Mouse (Mus musculus): Measurements from ENCODE around the gene Speer3. TPM values are rescaled to one million over a fixed set of nuclear protein-coding genes. Genes with fewer than 3 reads are reported as not detected.
"Not testable (repeated sequence)": the region's sequence is repeated elsewhere in the genome, so short reads cannot be mapped to it uniquely, and the experiment has no call there.

Speer3 gene
- polyA plus RNA-seq (2015; fragmentation: Nextera tagmentation; extraction: Ambion mirVana) = not detected in 2 replicates

DNA sequence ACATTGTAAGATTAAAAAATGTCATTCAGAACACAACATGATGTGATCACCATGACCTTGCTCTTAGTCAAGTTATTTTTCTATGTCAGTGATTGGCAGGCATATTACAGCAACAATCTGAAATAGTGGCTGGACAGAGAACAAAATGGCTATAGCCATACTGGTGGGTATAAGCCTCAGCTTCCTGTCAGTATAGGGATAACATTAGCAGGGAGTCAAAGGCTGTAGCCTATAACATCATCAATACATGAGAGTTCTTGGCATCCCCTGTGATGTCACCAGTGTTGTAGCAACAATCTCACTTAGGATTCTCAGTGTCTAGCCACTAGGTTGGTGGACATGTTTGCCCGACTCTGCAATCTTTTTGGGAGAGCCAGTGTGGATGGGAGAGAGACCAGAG, at the start of gene Speer3:
Gene Speer3, plus strand, starts transcription at position 301 of the 400 bp plus-strand sequence.
- Histone ChIP-seq H3K4me1 (replicated peaks) (no peaks in the 10 kb centered on the region), H3K9me3 (no peaks in the 10 kb centered on the region), H3K9ac (no peak within 1 kb of the TSS), H3K27me3 (no peaks in the 10 kb centered on the region), H3K36me3 (no peaks in the 10 kb centered on the region), H3K4me2 (no peak within 1 kb of the TSS), H3K4me3 (no peak within 1 kb of the TSS), H3K27ac (replicated peaks) (no peak within 1 kb of the TSS)
- no peak for ATAC-seq (ENCODE audit: low read depth)
- WGBS = 90% methylated on average over 1 of the region's 1 CpGs

- H3K4me1 ChIP-seq (replicated peaks); H3K27ac ChIP-seq (replicated peaks); ATAC-seq (ENCODE audit: low read depth); H3K4me3 ChIP-seq; H3K9ac ChIP-seq; H3K36me3 ChIP-seq; H3K27me3 ChIP-seq; H3K4me2 ChIP-seq; H3K9me3 ChIP-seq: not testable (repeated sequence)
- 74% methylated on average over 2 of the region's 2 CpGs for WGBS
Measured at GRCm38 (mm10) chr5:13810496-13810895, 19.1 kb downstream of the Speer3 start.

- Histone ChIP-seq H3K9me3 (no peaks in the 10 kb centered on the region), H3K4me1 (replicated peaks) (no peaks in the 10 kb centered on the region), H3K9ac (no peak overlapping the region), H3K4me2 (no peak overlapping the region), H3K27ac (replicated peaks) (no peak overlapping the region), H3K4me3 (no peak overlapping the region), H3K36me3 (no peaks in the 10 kb centered on the region), H3K27me3 (no peaks in the 10 kb centered on the region)
- ATAC-seq (ENCODE audit: low read depth) = no peak
Measured at GRCm38 (mm10) chr5:13825108-13825507, 33.7 kb downstream of the Speer3 start.

GRCm38 (mm10) chr5:13826708-13827107, 35.3 kb downstream of the Speer3 start:
- Histone ChIP-seq H3K9me3 (peaks cover 1% of the 10 kb centered on the region; the same call in 1 of the 2 replicates), H3K9ac (no peak overlapping the region), H3K4me3 (no peak overlapping the region), H3K4me2 (no peak overlapping the region), H3K27me3 (no peaks in the 10 kb centered on the region), H3K27ac (replicated peaks) (no peak overlapping the region), H3K36me3 (no peaks in the 10 kb centered on the region), H3K4me1 (replicated peaks) (no peaks in the 10 kb centered on the region)
- ATAC-seq (ENCODE audit: low read depth) = no peak

- no peak for ATAC-seq (ENCODE audit: low read depth)
- no peak overlapping the region for H3K4me2 ChIP-seq
- no peak overlapping the region for H3K9ac ChIP-seq
- no peaks in the 10 kb centered on the region; the same call in 1 of the 2 replicates for H3K9me3 ChIP-seq
- H3K27me3 ChIP-seq = no peaks in the 10 kb centered on the region
- H3K27ac ChIP-seq (replicated peaks) = no peak overlapping the region
- H3K36me3 ChIP-seq = no peaks in the 10 kb centered on the region
- no peaks in the 10 kb centered on the region for H3K4me1 ChIP-seq (replicated peaks)
- no peak overlapping the region for H3K4me3 ChIP-seq
Measured at GRCm38 (mm10) chr5:13844317-13844716, 52.9 kb downstream of the Speer3 start.

Other genes with a start within 250 kb of the Speer3 start
- 2.3 and 3.3 TPM in 2 replicates for gene Sema3e, start 233.7 kb downstream of the Speer3 start, polyA plus RNA-seq (2015; fragmentation: Nextera tagmentation; extraction: Ambion mirVana)